Mouse (Mus musculus) left cerebral cortex, postnatal 4 days (tissue): ENCODE data around the gene Fgfr3. TPM values are rescaled to one million over a fixed set of nuclear protein-coding genes. Genes with fewer than 3 reads are reported as not detected.
A peak's percentile ranks its signal among the peaks of the same experiment; 100 is the strongest.

Experiments
- DNase-seq: peaks from one replicate; pipeline ENCODE4 v3.0.0-alpha.2; 2022
- intact Hi-C: fragments of 180-260 bp; cut with DNase I; formaldehyde crosslinking; loops from one replicate; pipeline ENCODE4 v1.15.1; 2025
- total RNA-seq, 2 experiments: library from RNA; stranded (reverse); gene quantifications; 2 replicates each; pipeline ENCODE4 v1.2.3; 2021

The Fgfr3 gene
- total RNA-seq, 2 experiments from 2014 or later, result 59.3 to 59.7 TPM

GRCm38 (mm10) chr5:33726081-33726647 is 4.7 kb downstream of the Fgfr3 start:
- peak; percentile 46 for DNase-seq
- intact Hi-C loops, result loop anchor here (5.0 kb wide), 1 partner anchor 39 kb away; no protein-coding TSS in a partner anchor

GRCm38 (mm10) chr5:33726891-33727290 is 5.4 kb downstream of the Fgfr3 start:
- DNase-seq, result no peak
- intact Hi-C loops, result loop anchor here (5.0 kb wide), 1 partner anchor 40 kb away; no protein-coding TSS in a partner anchor

GRCm38 (mm10) chr5:33728841-33729240 is 7.4 kb downstream of the Fgfr3 start:
- no peak for DNase-seq
- intact Hi-C loops, result loop anchor here (5.0 kb wide), 1 partner anchor 42 kb away; no protein-coding TSS in a partner anchor

- DNase-seq, result no peak
- intact Hi-C loops, result no loop called here
These were observed 9.0 kb downstream of the Fgfr3 start for GRCm38 (mm10) chr5:33730516-33730915.

GRCm38 (mm10) chr5:33731051-33731450 is 9.6 kb downstream of the Fgfr3 start:
- intact Hi-C loops, result no loop called here
- DNase-seq, result no peak

- no peak for DNase-seq
- intact Hi-C loops, result no loop called here
These were observed 12.4 kb downstream of the Fgfr3 start for GRCm38 (mm10) chr5:33733837-33734236.

GRCm38 (mm10) chr5:33735412-33736092 is 14.1 kb downstream of the Fgfr3 start:
- intact Hi-C loops, result no loop called here
- DNase-seq, result no peak

GRCm38 (mm10) chr5:33736230-33736629 is 14.8 kb downstream of the Fgfr3 start:
- no peak for DNase-seq
- intact Hi-C loops, result no loop called here

GRCm38 (mm10) chr5:33737903-33738321 is 16.4 kb downstream of the Fgfr3 start:
- peak; percentile 79 for DNase-seq
- intact Hi-C loops, result no loop called here

- no peak for DNase-seq
- intact Hi-C loops, result no loop called here
These were observed 16.9 kb downstream of the Fgfr3 start for GRCm38 (mm10) chr5:33738341-33738740.

GRCm38 (mm10) chr5:33740548-33740947 is 19.1 kb downstream of the Fgfr3 start:
- DNase-seq, result no peak
- intact Hi-C loops, result no loop called here

- no peak for DNase-seq
These were observed 22.0 kb downstream of the Fgfr3 start for GRCm38 (mm10) chr5:33743481-33743880.

GRCm38 (mm10) chr5:33777195-33777594 is 55.7 kb downstream of the Fgfr3 start:
- DNase-seq, result no peak
- intact Hi-C loops, result no loop called here

More at GRCm38 (mm10) chr5:33743481-33743880, 22.0 kb downstream of the Fgfr3 start:
- intact Hi-C loops, result no loop called here

GRCm38 (mm10) chr5:33781964-33782344 is 60.5 kb downstream of the Fgfr3 start:
- DNase-seq, result peak; percentile 10
- intact Hi-C loops, result loop anchor here (2.0 kb wide), 1 partner anchor 37 kb away; no protein-coding TSS in a partner anchor

- peak; percentile 95 for DNase-seq
- intact Hi-C loops, result loop anchor here (2.0 kb wide), 1 partner anchor 36 kb away; no protein-coding TSS in a partner anchor
These were observed 61.0 kb downstream of the Fgfr3 start, which contains the start of gene Letm1 for GRCm38 (mm10) chr5:33782345-33782998. Gene Letm1 (minus strand): TSS chr5:33782817.

GRCm38 (mm10) chr5:33782999-33783390 is 61.5 kb downstream of the Fgfr3 start:
- intact Hi-C loops, result loop anchor here (2.0 kb wide), 1 partner anchor 36 kb away; no protein-coding TSS in a partner anchor
- no peak for DNase-seq

Other genes with a start within 250 kb of the Fgfr3 start
- 10 to 100 TPM; 16.1 to 17.3 TPM for gene Fam53a, start 92.0 kb upstream of the Fgfr3 start, total RNA-seq
- under 1 TPM; 0.20 to 0.86 TPM for gene Gm9903, start 91.7 kb upstream of the Fgfr3 start, total RNA-seq
- gene Slbp, start 69.1 kb upstream of the Fgfr3 start, total RNA-seq, result 10 to 100 TPM; 36.1 to 39.2 TPM
- 10 to 100 TPM; 14.9 to 15.3 TPM for gene Tacc3, start 63.5 kb upstream of the Fgfr3 start, total RNA-seq
- 10 to 100 TPM; 15.2 to 17.6 TPM for gene Tmem129, start 63.3 kb upstream of the Fgfr3 start, total RNA-seq
- 100 to 1,000 TPM; 101 to 110 TPM for gene Letm1, start 61.1 kb downstream of the Fgfr3 start, total RNA-seq
- gene Nsd2, start 99.1 kb downstream of the Fgfr3 start, total RNA-seq, result 100 to 1,000 TPM; 223 to 230 TPM
- 10 to 100 TPM; 23.3 to 24.3 TPM for gene Nelfa, start 214.7 kb downstream of the Fgfr3 start, total RNA-seq